Mouse (Mus musculus) heart, adult 18-20 months (tissue): ENCODE data around the gene Gad1. TPM values are rescaled to one million over a fixed set of nuclear protein-coding genes. Genes with fewer than 3 reads are reported as not detected.
A peak's percentile ranks its signal among the peaks of the same experiment; 100 is the strongest.

Source experiments
- DNase-seq, 2 experiments: peaks; one replicate each; pipeline ENCODE4 v3.0.0; 2021 to 2022; ENCODE audit warnings: mixed read lengths in 1 of 2
- long read RNA-seq, 2 experiments: library from polyadenylated mRNA; stranded (forward); transcript quantifications; one replicate each; pipeline ENCODE4 v2.0.0; 2021
- total RNA-seq, 2 experiments: library from RNA; stranded (reverse); gene quantifications; 2 replicates each; pipeline ENCODE4 v1.2.3; 2021

Gad1 gene
- total RNA-seq: under 1 TPM in 1 of 2 experiments, not detected in 1; 0.17 TPM
- long read RNA-seq, experiment 1: 0 reads
- long read RNA-seq, experiment 2: 0 reads

GRCm38 (mm10) chr2:70552772-70553171 is at the start of gene Gad1:
Gene Gad1, plus strand, starts transcription at chr2:70553072.
- no peak for DNase-seq

DNA sequence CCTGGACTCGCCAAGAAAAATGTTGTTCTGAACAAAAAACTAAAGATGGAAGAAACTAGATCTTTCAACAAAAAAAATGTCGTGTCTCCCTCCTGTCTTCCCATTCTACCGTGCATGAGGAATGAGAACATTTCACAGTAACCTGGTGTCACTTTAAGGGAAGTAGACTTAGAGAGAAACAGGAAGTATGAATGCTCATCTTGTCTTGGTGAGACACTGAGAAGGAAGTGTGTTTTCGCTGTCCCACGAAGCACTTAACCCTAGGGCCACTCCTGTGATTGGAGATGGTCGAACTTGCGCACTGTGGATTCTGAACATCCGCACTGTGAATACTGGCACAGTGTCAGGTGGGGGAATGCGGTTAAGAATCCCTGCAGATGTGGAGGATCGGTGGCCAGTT is 49.4 kb upstream of the Gad1 start:
- no peak for DNase-seq

DNA sequence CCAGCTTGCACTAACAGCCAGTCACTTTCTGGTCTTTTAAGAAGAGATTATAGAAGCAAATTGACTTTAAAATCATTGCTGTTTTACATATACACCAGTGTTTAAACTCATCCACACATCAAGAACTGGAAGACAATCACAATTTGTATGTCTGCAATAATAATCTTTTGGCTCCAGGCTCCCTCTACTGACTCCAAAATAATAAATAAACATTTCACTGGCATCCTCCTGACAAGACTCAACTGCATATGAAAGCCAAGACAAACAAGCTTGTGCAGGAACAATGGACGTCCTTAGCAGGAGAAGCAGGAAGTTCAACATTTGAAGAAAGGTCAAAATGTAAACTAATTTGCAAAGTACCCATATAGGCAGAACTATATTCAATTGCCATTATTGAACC is 47.6 kb upstream of the Gad1 start:
- DNase-seq: no peak

- DNase-seq: no peak
Measured at GRCm38 (mm10) chr2:70505896-70506295, 47.0 kb upstream of the Gad1 start.

DNA sequence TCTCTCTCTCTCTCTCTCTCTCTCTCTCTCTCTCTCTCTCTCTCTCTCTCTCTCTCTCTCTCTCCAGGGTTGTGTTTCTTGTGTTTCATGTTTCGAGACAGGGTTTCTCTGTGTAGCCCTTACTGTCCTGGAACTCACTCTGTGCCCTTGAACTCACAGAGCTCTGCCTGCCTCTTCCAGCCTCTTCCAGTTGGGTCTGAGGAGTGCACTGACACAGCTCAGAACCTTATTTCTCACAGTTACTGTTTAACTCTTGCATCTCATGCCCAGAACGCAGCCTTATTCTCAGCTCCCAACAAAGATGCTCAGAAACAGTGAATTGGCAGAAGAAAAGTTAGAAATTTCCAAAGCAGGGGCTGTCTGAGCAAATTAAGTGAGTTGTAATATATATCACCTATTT is 46.5 kb upstream of the Gad1 start:
- DNase-seq: no peak

- DNase-seq: no peak
Measured at GRCm38 (mm10) chr2:70508496-70508895, 44.4 kb upstream of the Gad1 start, which contains the start of gene Erich2. Gene Erich2, plus strand, starts transcription at chr2:70508819.

GRCm38 (mm10) chr2:70509021-70509632 is 43.7 kb upstream of the Gad1 start:
- DNase-seq: peak; percentile 73 to 81

DNA sequence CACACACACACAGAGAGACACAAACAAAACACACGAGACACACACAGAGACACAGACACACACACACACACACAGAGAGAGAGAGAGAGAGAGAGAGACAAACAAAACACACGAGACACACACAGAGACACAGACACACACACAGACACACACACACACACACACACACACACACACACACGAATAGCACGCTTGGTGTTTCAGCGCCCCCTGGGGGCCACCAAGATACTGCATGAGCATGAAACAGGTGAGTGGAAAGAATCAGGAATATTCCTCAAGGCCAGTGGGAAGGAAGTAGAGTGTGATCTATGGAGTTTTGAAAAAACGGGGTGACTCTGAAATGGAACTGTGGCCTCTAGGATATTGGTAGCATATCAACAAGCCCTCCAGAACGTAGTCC is 14.6 kb upstream of the Gad1 start:
- DNase-seq: peak in 1 of 2 experiments; percentile 56

DNA sequence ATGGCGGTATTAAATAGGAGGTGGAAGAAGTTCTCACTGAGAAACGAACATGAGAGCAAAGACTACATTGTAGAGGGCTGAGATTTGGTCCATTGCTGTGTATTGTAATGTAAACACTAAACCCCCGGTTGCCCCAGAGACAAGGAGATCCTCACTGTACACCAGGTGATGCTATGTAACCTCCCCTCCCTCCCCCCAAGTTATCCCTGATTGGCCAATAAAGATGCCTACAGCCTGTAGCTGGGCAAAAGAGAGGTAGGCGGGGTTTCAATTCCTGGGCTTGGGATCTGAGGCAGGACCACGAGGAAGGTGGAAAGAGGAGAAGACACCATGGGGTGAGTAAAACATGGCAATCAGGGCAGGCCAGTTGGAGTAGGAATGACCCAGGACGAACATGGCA is 2.2 kb upstream of the Gad1 start:
- no peak for DNase-seq

- no peak for DNase-seq
Measured at GRCm38 (mm10) chr2:70551446-70551845, 1.4 kb upstream of the Gad1 start.

DNA sequence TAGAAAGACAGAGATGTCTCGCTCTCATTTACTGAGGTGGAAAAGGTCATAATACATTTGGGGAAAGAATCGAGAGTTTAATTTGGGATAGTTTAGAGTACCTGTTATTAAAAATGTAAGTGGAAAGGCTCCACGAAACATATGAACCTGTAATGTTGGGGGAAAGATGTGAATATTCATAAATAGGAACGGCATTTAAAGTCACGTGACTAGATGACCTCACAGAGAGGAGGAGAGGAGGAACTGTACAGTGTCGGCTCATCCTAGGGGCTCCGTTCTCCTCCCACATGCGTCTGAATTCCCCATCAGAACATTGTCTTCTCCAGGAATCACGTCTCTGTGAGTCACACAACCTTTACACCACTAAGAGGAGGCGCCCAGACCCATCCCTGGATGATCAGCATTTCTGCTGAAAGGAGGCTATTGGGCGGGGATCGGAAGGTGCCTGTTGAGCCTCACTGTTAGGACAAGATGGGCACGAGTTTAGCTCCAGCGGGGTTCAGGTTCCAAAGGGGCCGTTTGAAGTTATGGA is 739 bp upstream of the Gad1 start:
- DNase-seq: no peak

GRCm38 (mm10) chr2:70553826-70554225 is 954 bp downstream of the Gad1 start:
- DNase-seq: no peak

GRCm38 (mm10) chr2:70558112-70558842 is 5.4 kb downstream of the Gad1 start:
- peak; percentile 61 to 85 for DNase-seq

- DNase-seq: no peak
Measured at GRCm38 (mm10) chr2:70558843-70559451, 6.1 kb downstream of the Gad1 start.

DNA sequence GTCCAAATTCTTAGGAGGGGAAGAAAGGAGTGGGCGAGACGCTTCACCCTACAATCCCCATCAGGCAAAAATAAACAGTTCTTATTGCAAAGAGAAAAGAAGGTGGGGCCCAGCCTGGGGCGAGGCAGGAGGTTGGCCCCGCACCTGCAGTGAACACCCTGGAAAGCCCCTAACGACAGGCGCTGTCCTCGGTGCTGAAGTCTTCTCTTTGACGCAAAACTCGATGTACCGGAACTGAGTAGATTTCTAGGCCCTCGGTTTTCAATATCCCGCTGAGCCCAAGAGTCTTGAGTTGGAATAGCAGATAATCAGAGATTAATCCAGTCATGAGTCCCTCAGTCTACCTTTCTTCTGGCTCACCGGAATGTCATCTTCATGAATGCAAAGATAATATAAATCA is 6.6 kb downstream of the Gad1 start:
- peak; percentile 45 to 72 for DNase-seq

GRCm38 (mm10) chr2:70561077-70561795 is 8.4 kb downstream of the Gad1 start:
- peak in 1 of 2 experiments; percentile 60 for DNase-seq

- no peak for DNase-seq
Measured at GRCm38 (mm10) chr2:70562011-70562491, 9.2 kb downstream of the Gad1 start.

DNA sequence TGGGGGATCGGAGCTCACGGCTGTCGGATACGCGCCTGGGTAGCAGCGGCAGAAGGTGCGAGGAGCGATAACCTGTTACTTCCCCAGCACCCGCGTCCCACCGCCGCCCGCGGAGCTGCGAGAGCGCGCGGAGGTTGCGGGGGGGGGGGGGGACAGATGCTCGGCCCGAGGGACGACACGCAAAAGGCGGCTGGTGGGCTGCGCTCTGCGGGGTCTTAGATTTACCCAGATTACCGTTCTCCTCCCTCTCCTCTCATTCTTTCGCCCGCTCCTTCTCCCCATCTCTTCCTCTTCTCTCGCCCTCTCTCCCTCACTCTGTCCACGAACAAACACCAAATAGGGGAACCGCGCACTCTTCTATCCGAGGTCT is 9.7 kb downstream of the Gad1 start:
- no peak for DNase-seq

- no peak for DNase-seq
Measured at GRCm38 (mm10) chr2:70562981-70563671, 10.3 kb downstream of the Gad1 start.

GRCm38 (mm10) chr2:70563721-70564645 is 11.1 kb downstream of the Gad1 start:
- no peak for DNase-seq
